Mouse (Mus musculus) embryonic fibroblast, embryonic 13.5 days (primary cell): Measurements from ENCODE around the gene Eif4a2.

Source experiments
- CTCF ChIP-seq: IDR thresholded peaks from 2 replicates; pipeline ENCODE4 v1.5.1; 2011; ENCODE audit warnings: mild to moderate bottlenecking, control low read depth, low read length, moderate library complexity, borderline replicate concordance; ENCODE audit not compliant: insufficient read depth
- POLR2A ChIP-seq: IDR thresholded peaks from 2 replicates; pipeline ENCODE4 v1.6.1; 2011; ENCODE audit warnings: low read depth, mild to moderate bottlenecking, control low read depth, low read length, moderate library complexity

GRCm38 (mm10) chr16:23094136-23094535, 13.1 kb upstream of the Eif4a2 start:
- no peak for TF ChIP-seq CTCF
- no peak for TF ChIP-seq POLR2A
